Mouse (Mus musculus): Measurements from ENCODE around the gene Ctcf.

- TF ChIP-seq ZNF384 (IDR thresholded peaks at IDR 0.05; ENCODE audit: low read depth, low read length) (no peak), CHD2 (IDR thresholded peaks at IDR 0.05; ENCODE audit: low read depth, low read length) (no peak)
Observed at GRCm38 (mm10) chr8:105598777-105599176, 37.6 kb upstream of the Ctcf start.

Measured in ES-E14 (cell line).